ENCODE assay signal across 21 mouse cellular contexts in genomic region chr5:45286454-45286853, GRCm38 (mm10).
DNase-seq lines count a peak whose midpoint lies in the region; ATAC-seq and TF ChIP-seq lines count a peak whose summit lies in the region.
"Had no signal": no experiment of that assay in that cellular context is flagged by ENCODE, and none has a peak within 500 bp of the region (broad histone marks: within the 10 kb centered on the region; RNA-seq: fewer than 3 reads in every experiment).

No protein-coding gene starts in this region.

- H3K36me3 ChIP-seq in heart, adult 2 months (ENCODE audit: control insufficient read depth, insufficient read depth, low read length), result peaks cover 3% of the 10 kb centered on the region; the same call in 1 of the 2 replicates
- no peaks in the 10 kb centered on the region for H3K36me3 ChIP-seq in lung, postnatal 0 days (ENCODE audit: insufficient read depth, low read length)
- H3K36me3 ChIP-seq: embryonic facial prominence, embryonic 13.5 days; embryonic facial prominence, embryonic 15.5 days; forebrain, embryonic 10.5 days; forebrain, embryonic 12.5 days had no signal

- intact Hi-C loops in heart, adult 2 months (cut with DNase I), result loop anchor here (5.0 to 10.0 kb wide), 3 partner anchors 182 to 792 kb away; no protein-coding TSS in a partner anchor
- intact Hi-C loops in heart, postnatal 36 days (cut with DNase I), result loop anchor here (10.0 kb wide), 1 partner anchor 522 kb away; no protein-coding TSS in a partner anchor

- no peak for TF ChIP-seq CTCF in heart, adult 2 months (IDR thresholded peaks at IDR 0.05)
- no peak for TF ChIP-seq CTCF in lung, postnatal 0 days (IDR thresholded peaks at IDR 0.05)
- TF ChIP-seq CTCF in lung, adult 2 months (IDR thresholded peaks at IDR 0.05; ENCODE audit: insufficient read depth, low read length), result no peak

- no peak for TF ChIP-seq EP300 in heart, adult 2 months (IDR thresholded peaks at IDR 0.05; ENCODE audit: insufficient read depth, low read depth, low read length)
- peak; percentile 91 for TF ChIP-seq EP300 in lung, postnatal 0 days (IDR thresholded peaks at IDR 0.05)

- no peaks in the 10 kb centered on the region for H3K79me2 ChIP-seq in heart, adult 2 months (replicated peaks; ENCODE audit: control insufficient read depth, insufficient read depth, low read length)

- no peak overlapping the region for H3K9ac ChIP-seq in heart, adult 2 months (ENCODE audit: low read depth, low read length)
- no peak overlapping the region for H3K9ac ChIP-seq in lung, postnatal 0 days (replicated peaks; ENCODE audit: low read depth)
- H3K9ac ChIP-seq: embryonic facial prominence, embryonic 13.5 days; embryonic facial prominence, embryonic 15.5 days; forebrain, embryonic 12.5 days had no signal

- DNase-seq in heart, adult 2 months, result no peak
- no peak for DNase-seq in heart, postnatal 36 days
- peak; percentile 30 for DNase-seq in lung, postnatal 0 days (ENCODE audit: low spot score)
- DNase-seq in lung, adult 2 months, result no peak
- DNase-seq: adrenal gland, adult 2 months; adrenal gland, postnatal 10 days; adrenal gland, postnatal 25 days; cerebellum, adult 11 months; cerebellum, adult 18-20 months; cerebellum, adult 8-10 months; cerebellum, adult 9-11 months; cerebellum, postnatal 14 days; cerebellum, postnatal 36 days; embryo, embryonic 11 days had no signal

- WGBS in heart, adult 2 months, result 43% methylated on average over 8 of the region's 8 CpGs
- WGBS in lung, postnatal 0 days, result 73% methylated on average over 8 of the region's 8 CpGs
- WGBS in lung, adult 2 months, result 61% methylated on average over 8 of the region's 8 CpGs

- no peak overlapping the region for H3K4me2 ChIP-seq in lung, postnatal 0 days (replicated peaks; ENCODE audit: low read depth, low read length)
- H3K4me2 ChIP-seq: embryonic facial prominence, embryonic 13.5 days; embryonic facial prominence, embryonic 15.5 days; forebrain, embryonic 12.5 days had no signal

- no peak overlapping the region for H3K4me3 ChIP-seq in heart, adult 2 months
- H3K4me3 ChIP-seq in lung, postnatal 0 days (ENCODE audit: low read depth, low read length), result no peak overlapping the region
- H3K4me3 ChIP-seq in lung, adult 2 months (replicated peaks; ENCODE audit: extremely low read depth, low read depth, low read length), result no peak overlapping the region
- H3K4me3 ChIP-seq: embryonic facial prominence, embryonic 13.5 days; embryonic facial prominence, embryonic 15.5 days; erythroblast, embryonic 14.5 days; forebrain, embryonic 10.5 days; forebrain, embryonic 12.5 days had no signal

- H3K4me1 ChIP-seq in heart, adult 2 months (ENCODE audit: control insufficient read depth, insufficient read depth, low read length), result no peaks in the 10 kb centered on the region; the same call in 1 of the 2 replicates
- no peaks in the 10 kb centered on the region for H3K4me1 ChIP-seq in lung, postnatal 0 days (ENCODE audit: insufficient read depth, low read depth, low read length)
- no peaks in the 10 kb centered on the region; the same call in none of the 2 replicates for H3K4me1 ChIP-seq in lung, adult 2 months (ENCODE audit: control insufficient read depth, insufficient read depth, low read length)
- H3K4me1 ChIP-seq: embryonic facial prominence, embryonic 15.5 days had no signal

- H3K27ac ChIP-seq in heart, adult 2 months, result peak overlapping the region; percentile 23; the same call in 1 of the 2 replicates
- H3K27ac ChIP-seq in lung, postnatal 0 days (ENCODE audit: low read length), result no peak overlapping the region
- H3K27ac ChIP-seq: embryonic facial prominence, embryonic 13.5 days; embryonic facial prominence, embryonic 15.5 days; forebrain, embryonic 10.5 days; forebrain, embryonic 12.5 days had no signal

- no peaks in the 10 kb centered on the region for H3K9me3 ChIP-seq in lung, postnatal 0 days (ENCODE audit: low read length)
- H3K9me3 ChIP-seq: embryonic facial prominence, embryonic 13.5 days; embryonic facial prominence, embryonic 15.5 days; forebrain, embryonic 10.5 days; forebrain, embryonic 12.5 days had no signal

- ATAC-seq in lung, postnatal 0 days, result peak; percentile 57
- ATAC-seq: forebrain, embryonic 14.5 days; forebrain, embryonic 16.5 days had no signal

- no peaks in the 10 kb centered on the region for H3K27me3 ChIP-seq in heart, adult 2 months (ENCODE audit: control insufficient read depth, insufficient read depth, low read length)
- no peaks in the 10 kb centered on the region for H3K27me3 ChIP-seq in lung, postnatal 0 days (replicated peaks; ENCODE audit: insufficient read depth, low read length)
- H3K27me3 ChIP-seq: embryonic facial prominence, embryonic 13.5 days; embryonic facial prominence, embryonic 15.5 days; forebrain, embryonic 12.5 days had no signal

- no peak for TF ChIP-seq POLR2A in heart, adult 2 months (IDR thresholded peaks at IDR 0.05; ENCODE audit: insufficient read depth, low read depth, low read length)
- TF ChIP-seq POLR2A in lung, adult 2 months (IDR thresholded peaks at IDR 0.05; ENCODE audit: borderline replicate concordance, extremely low read depth, low read depth, low read length), result no peak
